Mouse (Mus musculus) testis, adult 2 months (tissue): ENCODE results near the gene Sars2. TPM values are rescaled to one million over a fixed set of nuclear protein-coding genes. Genes with fewer than 3 reads are reported as not detected.

Source experiments
- H3K27ac ChIP-seq: fragments of 200-500 bp; 2 replicates; pipeline ENCODE4 v1.5.1; 2012; ENCODE audit warnings: low read depth, low read length; ENCODE audit not compliant: control insufficient read depth, insufficient read depth
- H3K27me3 ChIP-seq: fragments of 200-500 bp; 2 replicates; pipeline ENCODE4 v1.6.1; 2012; ENCODE audit warnings: mild to moderate bottlenecking, low read length, moderate library complexity; ENCODE audit not compliant: control insufficient read depth, insufficient read depth
- H3K36me3 ChIP-seq: fragments of 200-500 bp; 2 replicates; pipeline ENCODE4 v1.6.1; 2012; ENCODE audit warnings: mild to moderate bottlenecking, low read length; ENCODE audit not compliant: control insufficient read depth, insufficient read depth
- H3K4me1 ChIP-seq: fragments of 200-500 bp; 2 replicates; pipeline ENCODE4 v1.6.1; 2012; ENCODE audit warnings: low read length; ENCODE audit not compliant: control insufficient read depth, insufficient read depth
- H3K4me3 ChIP-seq: fragments of 200-500 bp; 2 replicates; pipeline ENCODE4 v1.5.1; 2012; ENCODE audit warnings: low read depth, mild to moderate bottlenecking, low read length, moderate library complexity, mixed read lengths; ENCODE audit not compliant: control insufficient read depth
- CTCF ChIP-seq: fragments of 200-500 bp; IDR thresholded peaks from 2 replicates; pipeline ENCODE4 v1.5.1; 2012; ENCODE audit warnings: low read depth, mild to moderate bottlenecking, inconsistent platforms, low read length, moderate library complexity; ENCODE audit not compliant: control insufficient read depth, insufficient read depth, insufficient replicate concordance
- POLR2A ChIP-seq: fragments of 200-500 bp; IDR thresholded peaks from 2 replicates; pipeline ENCODE4 v1.6.1; 2012; ENCODE audit warnings: low read depth, mild to moderate bottlenecking, inconsistent platforms, low read length, moderate library complexity; ENCODE audit not compliant: control insufficient read depth
- polyA plus RNA-seq: library from polyadenylated mRNA; depleted of rRNA; stranded (reverse); fragments of >200 nt; gene quantifications from 2 replicates; pipeline ENCODE4 v1.2.3, GENCODE M21; 2012

The Sars2 gene
- polyA plus RNA-seq, 1 experiment = 12.5 TPM

GRCm38 (mm10) chr7:28769414-28769958 lies 27.7 kb downstream of the Sars2 start:
- Histone ChIP-seq H3K4me3 (no peak overlapping the region), H3K36me3 (no peaks in the 10 kb centered on the region; the same call in 1 of the 2 replicates), H3K4me1 (peaks cover 4% of the 10 kb centered on the region), H3K27me3 (no peaks in the 10 kb centered on the region), H3K27ac (no peak overlapping the region)
- TF ChIP-seq CTCF (no peak), POLR2A (no peak)

DNA sequence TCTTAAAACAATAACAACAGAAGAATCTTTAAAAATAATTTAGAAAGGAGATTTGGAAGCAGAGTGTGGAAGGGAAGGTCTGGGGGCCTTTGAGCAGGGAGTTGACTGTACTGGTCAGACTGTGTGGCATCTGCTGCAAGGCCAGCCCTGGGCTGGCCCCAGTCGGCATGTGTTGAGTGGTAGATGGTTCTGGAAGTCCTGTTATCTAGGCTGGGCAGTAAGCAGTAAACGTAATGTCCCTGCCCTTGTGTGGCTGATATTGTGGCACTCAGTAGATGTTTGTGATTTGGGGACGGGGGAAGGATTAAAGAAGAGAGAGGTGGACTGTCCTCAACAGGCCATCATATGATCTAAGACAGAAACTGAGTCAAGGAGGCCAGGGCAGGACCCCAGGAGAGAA lies 28.5 kb downstream of the Sars2 start:
- Histone ChIP-seq H3K4me1 (peaks cover 4% of the 10 kb centered on the region), H3K36me3 (no peaks in the 10 kb centered on the region; the same call in 1 of the 2 replicates), H3K27ac (no peak overlapping the region), H3K4me3 (no peak overlapping the region), H3K27me3 (no peaks in the 10 kb centered on the region)
- no peak for TF ChIP-seq POLR2A
- no peak for TF ChIP-seq CTCF

- H3K27ac ChIP-seq = no peak overlapping the region
- TF ChIP-seq POLR2A (no peak), CTCF (no peak)
- no peak overlapping the region for H3K4me3 ChIP-seq
- H3K36me3 ChIP-seq = peaks cover under 1% of the 10 kb centered on the region; the same call in 1 of the 2 replicates
- no peaks in the 10 kb centered on the region for H3K27me3 ChIP-seq
- H3K4me1 ChIP-seq = peaks cover 4% of the 10 kb centered on the region
Measured at GRCm38 (mm10) chr7:28771867-28772266, 30.1 kb downstream of the Sars2 start.

DNA sequence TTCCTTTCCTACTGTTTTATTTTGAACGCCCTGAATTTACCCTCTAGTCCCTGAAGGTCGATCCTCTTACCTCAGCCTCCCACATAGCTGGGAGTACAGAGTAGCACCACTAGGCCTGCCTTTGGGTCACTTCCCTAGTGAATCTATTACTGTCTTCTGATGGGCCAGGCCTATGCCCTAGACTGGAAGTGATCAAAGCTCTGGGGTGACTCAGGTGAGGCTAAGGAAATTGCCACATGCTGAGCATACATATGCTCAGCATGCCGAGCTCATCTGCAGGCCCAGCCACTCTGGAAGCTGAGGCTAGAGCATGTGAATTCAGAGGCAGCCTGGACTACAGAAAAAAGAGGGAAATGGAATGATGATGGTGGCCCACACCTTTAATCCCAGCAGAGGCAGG lies 31.4 kb downstream of the Sars2 start:
- no peaks in the 10 kb centered on the region; the same call in 1 of the 2 replicates for H3K4me1 ChIP-seq
- no peaks in the 10 kb centered on the region for H3K27me3 ChIP-seq
- peaks cover 3% of the 10 kb centered on the region; the same call in 1 of the 2 replicates for H3K36me3 ChIP-seq
- no peak overlapping the region for H3K27ac ChIP-seq
- no peak overlapping the region for H3K4me3 ChIP-seq
- TF ChIP-seq CTCF (no peak), POLR2A (no peak)

DNA sequence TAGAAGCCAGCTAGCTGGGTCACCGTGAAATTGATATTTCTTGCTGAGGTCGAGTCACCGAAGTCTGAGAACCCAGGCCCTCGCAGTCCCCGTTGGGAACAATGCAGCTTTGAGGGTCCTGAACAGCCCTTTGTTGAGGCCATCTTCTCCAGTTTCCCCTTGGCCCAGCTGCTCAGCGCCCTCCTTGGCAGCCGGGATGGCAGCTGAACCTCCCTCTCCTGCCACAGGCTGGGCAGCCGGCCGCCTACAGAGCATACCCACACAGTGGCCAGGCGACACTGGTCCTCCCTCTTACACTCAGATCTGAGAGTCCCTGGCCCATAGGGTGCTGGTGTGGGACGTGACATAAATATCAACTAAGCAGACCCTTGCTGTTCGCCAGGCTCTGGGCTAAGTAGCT lies 32.4 kb downstream of the Sars2 start:
- Histone ChIP-seq H3K4me1 (no peaks in the 10 kb centered on the region; the same call in 1 of the 2 replicates), H3K27ac (no peak overlapping the region), H3K36me3 (peaks cover 3% of the 10 kb centered on the region), H3K4me3 (no peak overlapping the region), H3K27me3 (no peaks in the 10 kb centered on the region)
- no peak for TF ChIP-seq POLR2A
- no peak for TF ChIP-seq CTCF

DNA sequence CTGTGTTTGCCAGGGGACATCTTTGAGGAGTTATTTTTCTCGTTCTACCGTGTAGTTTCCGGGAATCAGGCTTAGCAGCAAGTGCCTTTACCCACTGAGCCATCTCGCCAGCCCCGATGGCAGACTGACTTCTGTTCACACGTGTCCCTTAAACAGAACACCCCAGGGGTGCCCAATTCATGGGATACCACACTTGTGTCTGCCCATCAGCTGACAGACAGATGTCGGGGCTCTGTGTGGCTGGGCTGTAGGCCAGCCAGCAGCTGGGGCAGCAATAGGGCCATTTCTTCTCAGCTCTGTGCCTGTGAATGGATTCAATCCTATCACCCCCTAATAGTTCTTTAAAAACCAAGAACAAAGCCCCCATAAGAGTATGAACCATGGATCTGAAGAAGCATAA lies 33.3 kb downstream of the Sars2 start:
- H3K36me3 ChIP-seq = peaks cover 5% of the 10 kb centered on the region
- TF ChIP-seq POLR2A (no peak), CTCF (no peak)
- H3K27ac ChIP-seq = no peak overlapping the region
- no peaks in the 10 kb centered on the region for H3K27me3 ChIP-seq
- H3K4me3 ChIP-seq = no peak overlapping the region
- H3K4me1 ChIP-seq = no peaks in the 10 kb centered on the region; the same call in 1 of the 2 replicates

- TF ChIP-seq CTCF (no peak), POLR2A (no peak)
- Histone ChIP-seq H3K27me3 (no peaks in the 10 kb centered on the region), H3K27ac (no peak overlapping the region), H3K4me1 (no peaks in the 10 kb centered on the region; the same call in 1 of the 2 replicates), H3K36me3 (peaks cover 5% of the 10 kb centered on the region), H3K4me3 (no peak overlapping the region)
Measured at GRCm38 (mm10) chr7:28778825-28779224, 37.0 kb downstream of the Sars2 start.
